Comparison of ENCODE assay signal across 18 mouse cellular contexts in the genomic region with DNA sequence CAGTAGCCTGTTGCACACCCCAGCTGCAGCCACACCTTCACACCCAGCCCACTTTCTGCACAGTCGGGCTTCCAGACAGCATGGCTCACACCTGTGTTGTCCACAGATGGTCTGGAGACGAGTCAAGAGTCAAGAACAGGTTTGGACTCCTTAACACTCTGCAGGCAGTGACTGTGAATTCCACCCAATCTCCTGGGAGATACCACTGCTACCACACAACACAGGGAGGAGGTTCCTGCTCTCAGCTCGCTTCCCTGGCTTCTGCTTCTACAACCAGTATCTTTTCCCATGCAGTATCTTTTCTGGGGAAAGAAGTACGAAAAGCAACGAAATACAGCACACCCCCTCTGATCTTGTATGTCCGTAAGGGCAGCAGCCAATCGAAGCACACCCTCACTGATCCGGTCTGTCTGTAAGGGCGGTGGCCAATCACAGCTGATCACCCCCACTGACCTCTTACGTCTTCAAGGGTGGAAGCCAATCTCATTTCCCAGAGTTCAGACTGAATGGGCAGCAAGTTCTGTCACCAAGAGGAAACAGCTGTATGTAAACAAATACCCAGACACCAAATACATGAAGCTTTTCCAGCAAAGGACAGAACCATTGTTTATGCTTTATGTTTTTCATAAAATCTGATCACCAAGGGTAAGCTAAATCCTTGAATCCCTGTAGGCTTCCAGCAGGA.
DNase-seq lines count a peak whose midpoint lies in the region; ATAC-seq and TF ChIP-seq lines count a peak whose summit lies in the region.
"Had no signal": no experiment of that assay in that cellular context is flagged by ENCODE, and none has a peak within 500 bp of the region (broad histone marks: within the 10 kb centered on the region; RNA-seq: fewer than 3 reads in every experiment).

No protein-coding gene starts in this region.

- H3K36me3 ChIP-seq in embryonic facial prominence, embryonic 13.5 days: no peaks in the 10 kb centered on the region
- no peaks in the 10 kb centered on the region; the same call in 1 of the 2 replicates for H3K36me3 ChIP-seq in embryonic facial prominence, embryonic 10.5 days (replicated peaks)
- H3K36me3 ChIP-seq in limb, embryonic 14.5 days (ENCODE audit: control insufficient read depth, insufficient read depth, low read length): no peaks in the 10 kb centered on the region
- no peaks in the 10 kb centered on the region for H3K36me3 ChIP-seq in limb, embryonic 10.5 days
- no peaks in the 10 kb centered on the region for H3K36me3 ChIP-seq in lung, postnatal 0 days (ENCODE audit: insufficient read depth, low read length)
- H3K36me3 ChIP-seq: embryonic facial prominence, embryonic 12.5 days; heart, embryonic 15.5 days had no signal

- H3K4me3 ChIP-seq in embryonic facial prominence, embryonic 13.5 days: no peak overlapping the region
- H3K4me3 ChIP-seq in embryonic facial prominence, embryonic 10.5 days: no peak overlapping the region
- no peak overlapping the region for H3K4me3 ChIP-seq in limb, embryonic 14.5 days (replicated peaks; ENCODE audit: low read length)
- H3K4me3 ChIP-seq in limb, embryonic 10.5 days: no peak overlapping the region
- H3K4me3 ChIP-seq in lung, postnatal 0 days (ENCODE audit: low read depth, low read length): no peak overlapping the region
- H3K4me3 ChIP-seq: embryonic facial prominence, embryonic 12.5 days; heart, adult 2 months; heart, embryonic 15.5 days had no signal

- TF ChIP-seq CTCF in lung, postnatal 0 days (IDR thresholded peaks at IDR 0.05): no peak

- TF ChIP-seq EP300 in lung, postnatal 0 days (IDR thresholded peaks at IDR 0.05): peak; percentile 82

- ATAC-seq in embryonic facial prominence, embryonic 13.5 days (ENCODE audit: insufficient number of reproducible peaks, insufficient read depth, low FRiP score, low TSS enrichment, low read depth): no peak
- peak; percentile 50; the same call in 1 of the 2 replicates for ATAC-seq in limb, embryonic 14.5 days (ENCODE audit: low FRiP score, low read depth)
- peak; percentile 97 for ATAC-seq in lung, postnatal 0 days
- ATAC-seq in megakaryocyte-erythroid progenitor cell, adult 5-6 weeks (replicated peaks; ENCODE audit: low FRiP score, low TSS enrichment, poor library complexity, severe bottlenecking): no peak
- ATAC-seq: forebrain, embryonic 16.5 days had no signal

- no peaks in the 10 kb centered on the region for H3K9me3 ChIP-seq in embryonic facial prominence, embryonic 13.5 days
- H3K9me3 ChIP-seq in embryonic facial prominence, embryonic 10.5 days: no peaks in the 10 kb centered on the region
- no peaks in the 10 kb centered on the region for H3K9me3 ChIP-seq in limb, embryonic 14.5 days (ENCODE audit: control insufficient read depth, low read length)
- H3K9me3 ChIP-seq in limb, embryonic 10.5 days (replicated peaks): no peaks in the 10 kb centered on the region
- H3K9me3 ChIP-seq in lung, postnatal 0 days (ENCODE audit: low read length): no peaks in the 10 kb centered on the region
- H3K9me3 ChIP-seq: embryonic facial prominence, embryonic 12.5 days; heart, embryonic 15.5 days had no signal

- H3K4me2 ChIP-seq in embryonic facial prominence, embryonic 13.5 days: no peak overlapping the region
- no peak overlapping the region for H3K4me2 ChIP-seq in limb, embryonic 14.5 days (replicated peaks; ENCODE audit: low read depth, low read length, severe bottlenecking)
- 0 out of 2 replicates have a peak overlapping the region, but pooled peaks have one; percentile 15 for H3K4me2 ChIP-seq in lung, postnatal 0 days (replicated peaks; ENCODE audit: low read depth, low read length)
- H3K4me2 ChIP-seq: embryonic facial prominence, embryonic 12.5 days; heart, embryonic 15.5 days had no signal

- H3K9ac ChIP-seq in embryonic facial prominence, embryonic 13.5 days: no peak overlapping the region
- no peak overlapping the region for H3K9ac ChIP-seq in limb, embryonic 14.5 days (ENCODE audit: low read depth, low read length, severe bottlenecking)
- no peak overlapping the region for H3K9ac ChIP-seq in lung, postnatal 0 days (replicated peaks; ENCODE audit: low read depth)
- H3K9ac ChIP-seq: embryonic facial prominence, embryonic 12.5 days; heart, embryonic 15.5 days had no signal

- peaks cover 12% of the 10 kb centered on the region for H3K4me1 ChIP-seq in embryonic facial prominence, embryonic 13.5 days
- peaks cover 17% of the 10 kb centered on the region; the same call in 1 of the 2 replicates for H3K4me1 ChIP-seq in embryonic facial prominence, embryonic 10.5 days
- H3K4me1 ChIP-seq in limb, embryonic 14.5 days (ENCODE audit: control insufficient read depth, insufficient read depth, low read length): peaks cover 4% of the 10 kb centered on the region; the same call in 1 of the 2 replicates
- peaks cover 25% of the 10 kb centered on the region for H3K4me1 ChIP-seq in limb, embryonic 10.5 days
- H3K4me1 ChIP-seq in lung, postnatal 0 days (ENCODE audit: insufficient read depth, low read depth, low read length): no peaks in the 10 kb centered on the region; the same call in 1 of the 2 replicates

- no peaks in the 10 kb centered on the region for H3K27me3 ChIP-seq in embryonic facial prominence, embryonic 13.5 days
- H3K27me3 ChIP-seq in embryonic facial prominence, embryonic 10.5 days (replicated peaks; ENCODE audit: low read depth, poor library complexity, severe bottlenecking): no peaks in the 10 kb centered on the region
- no peaks in the 10 kb centered on the region for H3K27me3 ChIP-seq in limb, embryonic 14.5 days (ENCODE audit: control insufficient read depth, insufficient read depth, low read length)
- H3K27me3 ChIP-seq in limb, embryonic 10.5 days (ENCODE audit: low read depth, poor library complexity, severe bottlenecking): no peaks in the 10 kb centered on the region
- no peaks in the 10 kb centered on the region for H3K27me3 ChIP-seq in lung, postnatal 0 days (replicated peaks; ENCODE audit: insufficient read depth, low read length)
- H3K27me3 ChIP-seq: embryonic facial prominence, embryonic 12.5 days; heart, embryonic 15.5 days had no signal

- WGBS in embryonic facial prominence, embryonic 13.5 days: 79% methylated on average over 10 of the region's 10 CpGs
- WGBS in embryonic facial prominence, embryonic 10.5 days: 83% methylated on average over 10 of the region's 10 CpGs
- 68% methylated on average over 10 of the region's 10 CpGs for WGBS in limb, embryonic 14.5 days
- WGBS in limb, embryonic 10.5 days: 82% methylated on average over 10 of the region's 10 CpGs
- WGBS in lung, postnatal 0 days: 39% methylated on average over 10 of the region's 10 CpGs

- 0 out of 2 replicates have a peak overlapping the region, but pooled peaks have one; percentile 16 for H3K27ac ChIP-seq in embryonic facial prominence, embryonic 13.5 days
- no peak overlapping the region for H3K27ac ChIP-seq in embryonic facial prominence, embryonic 10.5 days (replicated peaks)
- H3K27ac ChIP-seq in limb, embryonic 14.5 days (replicated peaks; ENCODE audit: low read depth, low read length): no peak overlapping the region
- no peak overlapping the region for H3K27ac ChIP-seq in limb, embryonic 10.5 days
- H3K27ac ChIP-seq in lung, postnatal 0 days (ENCODE audit: low read length): no peak overlapping the region; the same call in 1 of the 2 replicates
- H3K27ac ChIP-seq: embryonic facial prominence, embryonic 12.5 days; heart, adult 2 months; heart, embryonic 15.5 days; kidney, postnatal 0 days; stomach, postnatal 0 days had no signal

- DNase-seq in embryonic facial prominence, embryonic 10.5 days (ENCODE audit: low spot score): no peak
- DNase-seq in limb, embryonic 14.5 days (ENCODE audit: low spot score): no peak
- DNase-seq in limb, embryonic 10.5 days (ENCODE audit: low spot score): no peak
- peak; percentile 84 for DNase-seq in lung, postnatal 0 days (ENCODE audit: low spot score)
- no peak for DNase-seq in Muller cell, postnatal 12 days (ENCODE audit: inconsistent ontology term)
- DNase-seq in adrenal gland, postnatal 10 days: no peak
- DNase-seq: cerebellum, adult 2 months; heart, adult 2 months; kidney, adult 18-20 months; liver; retina, postnatal 1 day had no signal

- TF ChIP-seq POLR2A in limb, embryonic 14.5 days (IDR thresholded peaks at IDR 0.05; ENCODE audit: borderline replicate concordance, extremely low read depth, insufficient read depth, insufficient read length): no peak

Comparison
In these comparisons a context has a peak if more than half of its experiments do, and no peak if none do; other contexts are left out.
1. ATAC-seq: peak in limb, embryonic 14.5 days (single experiment) and lung, postnatal 0 days (single experiment); none in embryonic facial prominence, embryonic 13.5 days (single experiment) and megakaryocyte-erythroid progenitor cell, adult 5-6 weeks (single experiment).